13 mouse cellular contexts compared by ENCODE assay signal in genomic region chr12:103391098-103391497, GRCm38 (mm10). TPM values are rescaled to one million over a fixed set of nuclear protein-coding genes. Genes with fewer than 3 reads are reported as not detected.
DNase-seq lines count a peak whose midpoint lies in the region; ATAC-seq and TF ChIP-seq lines count a peak whose summit lies in the region.
"Had no signal": no experiment of that assay in that cellular context is flagged by ENCODE, and none has a peak within 500 bp of the region (broad histone marks: within the 10 kb centered on the region; RNA-seq: fewer than 3 reads in every experiment).

No protein-coding gene starts in this region.

- H3K9me3 ChIP-seq in embryonic facial prominence, embryonic 13.5 days = no peaks in the 10 kb centered on the region
- no peaks in the 10 kb centered on the region for H3K9me3 ChIP-seq in embryonic facial prominence, embryonic 10.5 days
- no peaks in the 10 kb centered on the region for H3K9me3 ChIP-seq in liver, postnatal 0 days (ENCODE audit: low read length)
- H3K9me3 ChIP-seq: embryonic facial prominence, embryonic 15.5 days; hindbrain, embryonic 10.5 days had no signal

- no peak for TF ChIP-seq CTCF in liver, postnatal 0 days (IDR thresholded peaks at IDR 0.05; ENCODE audit: low read depth)

- H3K27ac ChIP-seq in embryonic facial prominence, embryonic 13.5 days = no peak overlapping the region
- H3K27ac ChIP-seq in embryonic facial prominence, embryonic 10.5 days (replicated peaks) = no peak overlapping the region
- no peak overlapping the region for H3K27ac ChIP-seq in liver, postnatal 0 days (ENCODE audit: low read depth)
- H3K27ac ChIP-seq: embryonic facial prominence, embryonic 15.5 days; hindbrain, embryonic 10.5 days had no signal

- H3K4me1 ChIP-seq in embryonic facial prominence, embryonic 13.5 days = peaks cover 14% of the 10 kb centered on the region
- H3K4me1 ChIP-seq in embryonic facial prominence, embryonic 10.5 days = peaks cover 40% of the 10 kb centered on the region
- peaks cover 50% of the 10 kb centered on the region for H3K4me1 ChIP-seq in liver, postnatal 0 days (ENCODE audit: insufficient read depth)

- WGBS in embryonic facial prominence, embryonic 13.5 days = 83% methylated on average over 7 of the region's 7 CpGs
- WGBS in embryonic facial prominence, embryonic 10.5 days = 83% methylated on average over 7 of the region's 7 CpGs
- WGBS in liver, postnatal 0 days (ENCODE audit: insufficient replicate concordance) = 86% methylated on average over 7 of the region's 7 CpGs

- ATAC-seq in embryonic facial prominence, embryonic 13.5 days (ENCODE audit: insufficient number of reproducible peaks, insufficient read depth, low FRiP score, low TSS enrichment, low read depth) = no peak
- no peak for ATAC-seq in liver, postnatal 0 days

- TF ChIP-seq EP300 in liver, postnatal 0 days (IDR thresholded peaks at IDR 0.05; ENCODE audit: low read depth) = no peak

- no peaks in the 10 kb centered on the region for H3K36me3 ChIP-seq in embryonic facial prominence, embryonic 13.5 days
- H3K36me3 ChIP-seq in embryonic facial prominence, embryonic 10.5 days (replicated peaks) = no peaks in the 10 kb centered on the region
- H3K36me3 ChIP-seq in liver, postnatal 0 days (replicated peaks; ENCODE audit: insufficient read depth, low read length) = peaks cover 7% of the 10 kb centered on the region
- H3K36me3 ChIP-seq: embryonic facial prominence, embryonic 15.5 days; hindbrain, embryonic 10.5 days had no signal

- no peak overlapping the region for H3K4me2 ChIP-seq in embryonic facial prominence, embryonic 13.5 days
- H3K4me2 ChIP-seq in liver, postnatal 0 days (ENCODE audit: low read depth, low read length) = peak overlapping the region; percentile 96
- H3K4me2 ChIP-seq: embryonic facial prominence, embryonic 15.5 days had no signal

- no peaks in the 10 kb centered on the region for H3K27me3 ChIP-seq in embryonic facial prominence, embryonic 13.5 days
- H3K27me3 ChIP-seq in embryonic facial prominence, embryonic 10.5 days (replicated peaks; ENCODE audit: low read depth, poor library complexity, severe bottlenecking) = no peaks in the 10 kb centered on the region
- no peaks in the 10 kb centered on the region for H3K27me3 ChIP-seq in liver, postnatal 0 days (ENCODE audit: insufficient read depth, low read length)
- H3K27me3 ChIP-seq: embryonic facial prominence, embryonic 15.5 days had no signal

- H3K4me3 ChIP-seq in embryonic facial prominence, embryonic 13.5 days = no peak overlapping the region
- no peak overlapping the region for H3K4me3 ChIP-seq in embryonic facial prominence, embryonic 10.5 days
- H3K4me3 ChIP-seq in liver, postnatal 0 days (ENCODE audit: low read depth, low read length) = no peak overlapping the region
- H3K4me3 ChIP-seq: embryonic facial prominence, embryonic 15.5 days; hindbrain, embryonic 10.5 days had no signal

- H3K9ac ChIP-seq in embryonic facial prominence, embryonic 13.5 days = peak overlapping the region; percentile 27; the same call in 1 of the 2 replicates
- H3K9ac ChIP-seq in liver, postnatal 0 days (replicated peaks) = 0 out of 2 replicates have a peak overlapping the region, but pooled peaks have one; percentile 6
- H3K9ac ChIP-seq: embryonic facial prominence, embryonic 15.5 days had no signal

- no peak for DNase-seq in embryonic facial prominence, embryonic 10.5 days (ENCODE audit: low spot score)
- DNase-seq in layer of hippocampus, adult 18-20 months (ENCODE audit: low spot score in 2 of 2) = peak; percentile 76 to 87
- no peak for DNase-seq in layer of hippocampus, postnatal 10 days (ENCODE audit: low spot score in 2 of 2)
- DNase-seq in layer of hippocampus, adult 9-11 months = peak; percentile 85
- DNase-seq in liver, postnatal 0 days = no peak
- DNase-seq in embryo, embryonic 9.5 days (ENCODE audit: extremely low spot score) = no peak
- no peak for DNase-seq in kidney, postnatal 25 days
- DNase-seq: cerebellum, adult 9-11 months; kidney, adult 2 months; lung, postnatal 4 days had no signal

RNA-seq across cellular contexts. Expression of gene Otub2, which starts 2.6 kb away (rescaled TPM):
- polyA plus RNA-seq in embryonic facial prominence, embryonic 13.5 days (2015; fragmentation: Nextera tagmentation; extraction: Ambion mirVana) = 10.7 and 11.4 TPM in 2 replicates
- 8.7 and 12.2 TPM in 2 replicates for polyA plus RNA-seq in embryonic facial prominence, embryonic 10.5 days (2016; fragmentation: Nextera tagmentation; extraction: Ambion mirVana)
- 10 to 100 TPM; 48.0 to 51.3 TPM for total RNA-seq in layer of hippocampus, adult 18-20 months (2021)
- total RNA-seq in layer of hippocampus, postnatal 10 days (2021) = 10 to 100 TPM; 32.5 to 33.5 TPM
- polyA plus RNA-seq in liver, postnatal 0 days (2015; fragmentation: Nextera tagmentation; extraction: Ambion mirVana) = 8.2 and 9.2 TPM in 2 replicates

RNA-seq across cellular contexts. Expression of gene 9330161L09Rik, which starts 16.5 kb away (rescaled TPM):
- polyA plus RNA-seq in embryonic facial prominence, embryonic 13.5 days (2015; fragmentation: Nextera tagmentation; extraction: Ambion mirVana) = 0.45 and 0.63 TPM in 2 replicates
- polyA plus RNA-seq in embryonic facial prominence, embryonic 10.5 days (2016; fragmentation: Nextera tagmentation; extraction: Ambion mirVana) = 0.35 and 0.60 TPM in 2 replicates
- total RNA-seq in layer of hippocampus, adult 18-20 months (2021) = 1 to 10 TPM; 2.6 to 2.8 TPM
- total RNA-seq in layer of hippocampus, postnatal 10 days (2021) = 1 to 10 TPM; 2.5 to 2.8 TPM
- polyA plus RNA-seq in liver, postnatal 0 days (2015; fragmentation: Nextera tagmentation; extraction: Ambion mirVana) = 0.14 TPM in 1 of 2 replicates, not detected in the other
- polyA plus RNA-seq: hindbrain, embryonic 10.5 days had no signal

RNA-seq across cellular contexts. Expression of gene Ddx24, which starts 34.5 kb away (rescaled TPM):
- polyA plus RNA-seq in embryonic facial prominence, embryonic 13.5 days (2015; fragmentation: Nextera tagmentation; extraction: Ambion mirVana) = 137 and 142 TPM in 2 replicates
- 97.1 and 106 TPM in 2 replicates for polyA plus RNA-seq in embryonic facial prominence, embryonic 10.5 days (2016; fragmentation: Nextera tagmentation; extraction: Ambion mirVana)
- 100 to 1,000 TPM; 247 to 250 TPM for total RNA-seq in layer of hippocampus, adult 18-20 months (2021)
- 100 to 1,000 TPM; 163 to 172 TPM for total RNA-seq in layer of hippocampus, postnatal 10 days (2021)
- polyA plus RNA-seq in liver, postnatal 0 days (2015; fragmentation: Nextera tagmentation; extraction: Ambion mirVana) = 58.1 and 59.1 TPM in 2 replicates

RNA-seq across cellular contexts. Expression of gene Asb2, which starts 35.3 kb away (rescaled TPM):
- polyA plus RNA-seq in embryonic facial prominence, embryonic 13.5 days (2015; fragmentation: Nextera tagmentation; extraction: Ambion mirVana) = 0.87 and 1.7 TPM in 2 replicates
- polyA plus RNA-seq in embryonic facial prominence, embryonic 10.5 days (2016; fragmentation: Nextera tagmentation; extraction: Ambion mirVana) = 0.51 and 0.75 TPM in 2 replicates
- 1 to 10 TPM; 1.8 to 2.1 TPM for total RNA-seq in layer of hippocampus, adult 18-20 months (2021)
- total RNA-seq in layer of hippocampus, postnatal 10 days (2021) = 1 to 10 TPM; 1.8 to 2.6 TPM
- 5.7 and 5.9 TPM in 2 replicates for polyA plus RNA-seq in liver, postnatal 0 days (2015; fragmentation: Nextera tagmentation; extraction: Ambion mirVana)

RNA-seq across cellular contexts. Expression of gene Ifi27, which starts 42.9 kb away (rescaled TPM):
- 37.9 and 41.2 TPM in 2 replicates for polyA plus RNA-seq in embryonic facial prominence, embryonic 13.5 days (2015; fragmentation: Nextera tagmentation; extraction: Ambion mirVana)
- polyA plus RNA-seq in embryonic facial prominence, embryonic 10.5 days (2016; fragmentation: Nextera tagmentation; extraction: Ambion mirVana) = 1.2 and 1.7 TPM in 2 replicates
- 100 to 1,000 TPM; 119 to 120 TPM for total RNA-seq in layer of hippocampus, adult 18-20 months (2021)
- total RNA-seq in layer of hippocampus, postnatal 10 days (2021) = 10 to 100 TPM; 41.7 to 46.5 TPM
- polyA plus RNA-seq in liver, postnatal 0 days (2015; fragmentation: Nextera tagmentation; extraction: Ambion mirVana) = 37.2 and 44.0 TPM in 2 replicates

Comparison
In these comparisons a context has a peak if more than half of its experiments do, and no peak if none do; other contexts are left out.
1. DNase-seq: peak in layer of hippocampus, adult 18-20 months (2 of 2) and layer of hippocampus, adult 9-11 months (single experiment); none in embryonic facial prominence, embryonic 10.5 days (single experiment), layer of hippocampus, postnatal 10 days (0 of 2), liver, postnatal 0 days (single experiment), embryo, embryonic 9.5 days (single experiment) and kidney, postnatal 25 days (0 of 2).